Mouse (Mus musculus): ENCODE data around the gene 1110051M20Rik.

DNA sequence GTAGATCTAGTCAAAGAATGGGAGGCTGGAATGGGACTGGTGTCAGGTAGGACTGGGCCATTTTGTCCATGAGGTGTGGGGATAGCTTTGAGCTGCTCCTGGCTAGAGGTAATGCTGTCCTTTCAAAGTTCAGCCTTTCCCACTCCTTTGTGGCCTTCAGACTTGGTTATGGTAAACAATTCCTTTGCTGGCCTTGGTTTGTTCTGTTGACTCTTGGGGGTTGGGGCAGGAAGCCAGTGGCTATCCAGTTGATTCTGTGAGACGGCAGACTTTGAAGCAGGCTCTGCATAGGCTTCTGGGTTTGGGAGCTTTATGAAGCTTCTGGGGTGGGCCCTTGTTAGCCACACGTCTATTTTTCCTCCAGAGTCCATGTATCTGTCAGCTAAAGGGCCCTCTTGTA, 175.8 kb downstream of the 1110051M20Rik start:
- no peak for TF ChIP-seq POLR2A (IDR thresholded peaks at IDR 0.05; ENCODE audit: borderline replicate concordance, extremely low read depth, low read depth, low read length)
- no peak for TF ChIP-seq CTCF (IDR thresholded peaks at IDR 0.05; ENCODE audit: insufficient read depth, low read length)
